Mouse (Mus musculus): ENCODE measurements around the gene Clpb. TPM values are rescaled to one million over a fixed set of nuclear protein-coding genes. Genes with fewer than 3 reads are reported as not detected.

Gene Clpb
- polyA plus RNA-seq, 1 experiment from 2014 or later, result 34.6 TPM

DNA sequence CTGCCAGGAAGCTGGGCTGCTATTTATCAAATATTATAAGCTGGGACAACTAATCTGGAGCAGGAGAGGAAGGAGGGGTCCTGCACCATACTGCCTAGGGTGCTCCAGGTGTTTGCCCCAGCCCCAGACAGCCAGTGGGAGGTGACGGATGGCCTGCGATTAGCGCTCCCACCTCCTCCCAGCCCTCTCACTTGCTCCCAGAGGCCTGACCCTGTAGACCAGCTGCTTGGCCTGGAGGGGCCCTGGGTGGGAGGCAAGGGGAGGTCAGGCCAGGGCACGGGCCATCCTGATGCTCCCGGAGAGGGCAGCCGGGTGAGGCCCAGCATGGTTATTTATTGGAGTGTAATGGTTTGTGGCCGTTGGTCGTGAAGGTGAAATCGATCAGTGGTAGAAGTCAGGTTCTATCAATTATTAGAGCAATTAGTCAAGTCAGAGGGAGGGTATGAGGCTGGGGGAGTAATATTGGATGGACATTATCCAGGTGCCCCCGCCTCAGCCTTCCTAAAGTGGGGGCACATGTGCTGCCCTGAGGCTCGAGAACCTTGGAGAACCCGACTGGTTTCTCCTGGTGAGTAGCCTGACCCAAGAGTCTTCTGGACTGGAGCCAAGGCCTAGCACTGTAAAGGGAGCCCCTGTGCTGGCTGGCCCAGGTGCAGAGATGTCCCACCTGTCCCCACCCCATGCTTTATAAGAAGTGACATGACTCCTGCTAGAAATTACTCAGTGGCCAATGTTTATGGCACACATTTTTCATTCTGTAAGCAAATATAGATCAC, 83.3 kb downstream of the Clpb start:
- H3K4me2 ChIP-seq (ENCODE audit: low read length), result no peak overlapping the region
- no peak for DNase-seq (ENCODE audit: low spot score)
- no peaks in the 10 kb centered on the region for H3K36me3 ChIP-seq (ENCODE audit: insufficient read depth, low read length)
- H3K4me1 ChIP-seq (replicated peaks; ENCODE audit: insufficient read depth, low read length), result no peaks in the 10 kb centered on the region
- no peak overlapping the region for H3K4me3 ChIP-seq (replicated peaks; ENCODE audit: low read depth, low read length)
- WGBS, result 35% methylated on average over 12 of the region's 12 CpGs
- ATAC-seq (replicated peaks; ENCODE audit: low FRiP score, low read depth), result peak; percentile 59; the same call in 1 of the 2 replicates
- H3K9ac ChIP-seq (ENCODE audit: low read depth, low read length), result no peak overlapping the region
- no peak for TF ChIP-seq CTCF (IDR thresholded peaks at IDR 0.05; ENCODE audit: low read depth)
- H3K27ac ChIP-seq, result no peak overlapping the region
- H3K27me3 ChIP-seq (ENCODE audit: insufficient read depth, low read length), result no peaks in the 10 kb centered on the region
- no peaks in the 10 kb centered on the region for H3K9me3 ChIP-seq (replicated peaks; ENCODE audit: low read length)

- Histone ChIP-seq H3K9ac (ENCODE audit: low read depth, low read length) (no peak overlapping the region), H3K36me3 (ENCODE audit: insufficient read depth, low read length) (0 out of 2 replicates have a peak, but pooled peaks cover 5% of the 10 kb centered on the region), H3K4me1 (replicated peaks; ENCODE audit: insufficient read depth, low read length) (no peaks in the 10 kb centered on the region), H3K27ac (no peak overlapping the region), H3K27me3 (ENCODE audit: insufficient read depth, low read length) (no peaks in the 10 kb centered on the region), H3K4me3 (replicated peaks; ENCODE audit: low read depth, low read length) (no peak overlapping the region), H3K9me3 (replicated peaks; ENCODE audit: low read length) (no peaks in the 10 kb centered on the region), H3K4me2 (ENCODE audit: low read length) (no peak overlapping the region)
- TF ChIP-seq CTCF (IDR thresholded peaks at IDR 0.05; ENCODE audit: low read depth), result no peak
- no peak for DNase-seq (ENCODE audit: low spot score)
- WGBS, result 93% methylated on average over 2 of the region's 2 CpGs
- no peak for ATAC-seq (replicated peaks; ENCODE audit: low FRiP score, low read depth)
These were observed 86.8 kb downstream of the Clpb start for GRCm38 (mm10) chr7:101750268-101750667.

- Histone ChIP-seq H3K9me3 (replicated peaks; ENCODE audit: low read length) (no peaks in the 10 kb centered on the region), H3K4me3 (replicated peaks; ENCODE audit: low read depth, low read length) (no peak overlapping the region), H3K36me3 (ENCODE audit: insufficient read depth, low read length) (0 out of 2 replicates have a peak, but pooled peaks cover 5% of the 10 kb centered on the region), H3K9ac (ENCODE audit: low read depth, low read length) (no peak overlapping the region), H3K4me2 (ENCODE audit: low read length) (no peak overlapping the region), H3K27ac (no peak overlapping the region), H3K4me1 (replicated peaks; ENCODE audit: insufficient read depth, low read length) (no peaks in the 10 kb centered on the region), H3K27me3 (ENCODE audit: insufficient read depth, low read length) (no peaks in the 10 kb centered on the region)
- no peak for TF ChIP-seq CTCF (IDR thresholded peaks at IDR 0.05; ENCODE audit: low read depth)
- DNase-seq (ENCODE audit: low spot score) (no peak), ATAC-seq (replicated peaks; ENCODE audit: low FRiP score, low read depth) (no peak)
- 91% methylated on average over 3 of the region's 3 CpGs for WGBS
These were observed 88.9 kb downstream of the Clpb start for GRCm38 (mm10) chr7:101752346-101752745.

- TF ChIP-seq CTCF (IDR thresholded peaks at IDR 0.05; ENCODE audit: low read depth), result no peak
- 93% methylated on average over 5 of the region's 5 CpGs for WGBS
- DNase-seq (ENCODE audit: low spot score) (no peak), ATAC-seq (replicated peaks; ENCODE audit: low FRiP score, low read depth) (no peak)
- no peaks in the 10 kb centered on the region for H3K9me3 ChIP-seq (replicated peaks; ENCODE audit: low read length)
- no peak overlapping the region for H3K27ac ChIP-seq
- H3K36me3 ChIP-seq (ENCODE audit: insufficient read depth, low read length), result 0 out of 2 replicates have a peak, but pooled peaks cover 5% of the 10 kb centered on the region
- no peak overlapping the region for H3K4me2 ChIP-seq (ENCODE audit: low read length)
- no peak overlapping the region for H3K4me3 ChIP-seq (replicated peaks; ENCODE audit: low read depth, low read length)
- H3K27me3 ChIP-seq (ENCODE audit: insufficient read depth, low read length), result no peaks in the 10 kb centered on the region
- H3K9ac ChIP-seq (ENCODE audit: low read depth, low read length), result no peak overlapping the region
- H3K4me1 ChIP-seq (replicated peaks; ENCODE audit: insufficient read depth, low read length), result no peaks in the 10 kb centered on the region
These were observed 90.1 kb downstream of the Clpb start for GRCm38 (mm10) chr7:101753492-101753891.

GRCm38 (mm10) chr7:101754416-101754815, 91.0 kb downstream of the Clpb start:
- Histone ChIP-seq H3K4me1 (replicated peaks; ENCODE audit: insufficient read depth, low read length) (no peaks in the 10 kb centered on the region), H3K4me2 (ENCODE audit: low read length) (no peak overlapping the region), H3K27me3 (ENCODE audit: insufficient read depth, low read length) (no peaks in the 10 kb centered on the region), H3K9me3 (replicated peaks; ENCODE audit: low read length) (no peaks in the 10 kb centered on the region), H3K36me3 (ENCODE audit: insufficient read depth, low read length) (0 out of 2 replicates have a peak, but pooled peaks cover 5% of the 10 kb centered on the region), H3K27ac (no peak overlapping the region), H3K4me3 (replicated peaks; ENCODE audit: low read depth, low read length) (no peak overlapping the region), H3K9ac (ENCODE audit: low read depth, low read length) (no peak overlapping the region)
- DNase-seq (ENCODE audit: low spot score) (no peak), ATAC-seq (replicated peaks; ENCODE audit: low FRiP score, low read depth) (no peak)
- WGBS, result 75% methylated on average over 2 of the region's 2 CpGs
- TF ChIP-seq CTCF (IDR thresholded peaks at IDR 0.05; ENCODE audit: low read depth), result no peak

GRCm38 (mm10) chr7:101755301-101755700, 91.9 kb downstream of the Clpb start:
- Histone ChIP-seq H3K27me3 (ENCODE audit: insufficient read depth, low read length) (no peaks in the 10 kb centered on the region), H3K4me1 (replicated peaks; ENCODE audit: insufficient read depth, low read length) (no peaks in the 10 kb centered on the region), H3K27ac (no peak overlapping the region), H3K9me3 (replicated peaks; ENCODE audit: low read length) (no peaks in the 10 kb centered on the region), H3K36me3 (ENCODE audit: insufficient read depth, low read length) (0 out of 2 replicates have a peak, but pooled peaks cover 5% of the 10 kb centered on the region), H3K4me2 (ENCODE audit: low read length) (no peak overlapping the region), H3K9ac (ENCODE audit: low read depth, low read length) (no peak overlapping the region), H3K4me3 (replicated peaks; ENCODE audit: low read depth, low read length) (no peak overlapping the region)
- no peak for TF ChIP-seq CTCF (IDR thresholded peaks at IDR 0.05; ENCODE audit: low read depth)
- ATAC-seq (replicated peaks; ENCODE audit: low FRiP score, low read depth), result no peak
- 96% methylated on average over 6 of the region's 6 CpGs for WGBS
- no peak for DNase-seq (ENCODE audit: low spot score)

Data from kidney, postnatal 0 days (tissue).